Mouse (Mus musculus): ENCODE results near the gene Frmd3. TPM values are rescaled to one million over a fixed set of nuclear protein-coding genes. Genes with fewer than 3 reads are reported as not detected.

Frmd3 gene
- total RNA-seq, 2 experiments from 2014 or later, result not detected

Other genes with a start within 250 kb of the Frmd3 start
- gene Rasef, start 222.4 kb upstream of the Frmd3 start, total RNA-seq (2015; ENCODE audit: low replicate concordance), result not detected in 2 replicates
- gene Rasef, start 222.4 kb upstream of the Frmd3 start, total RNA-seq (2017; ENCODE audit: low replicate concordance), result not detected in 2 replicates
- gene Gm11758, start 137.2 kb upstream of the Frmd3 start, total RNA-seq (2015; ENCODE audit: low replicate concordance), result not detected in 2 replicates
- not detected in 2 replicates for gene Gm11758, start 137.2 kb upstream of the Frmd3 start, total RNA-seq (2017; ENCODE audit: low replicate concordance)
- gene Gm11757, start 122.3 kb upstream of the Frmd3 start, total RNA-seq (2015; ENCODE audit: low replicate concordance), result not detected in 2 replicates
- not detected in 2 replicates for gene Gm11757, start 122.3 kb upstream of the Frmd3 start, total RNA-seq (2017; ENCODE audit: low replicate concordance)
- gene Gm13871, start 107.5 kb upstream of the Frmd3 start, total RNA-seq (2015; ENCODE audit: low replicate concordance), result not detected in 2 replicates
- gene Gm13871, start 107.5 kb upstream of the Frmd3 start, total RNA-seq (2017; ENCODE audit: low replicate concordance), result not detected in 2 replicates
- gene Gm11756, start 92.7 kb upstream of the Frmd3 start, total RNA-seq (2015; ENCODE audit: low replicate concordance), result not detected in 2 replicates
- not detected in 2 replicates for gene Gm11756, start 92.7 kb upstream of the Frmd3 start, total RNA-seq (2017; ENCODE audit: low replicate concordance)
- gene 2310002L09Rik, start 62.6 kb upstream of the Frmd3 start, total RNA-seq (2015; ENCODE audit: low replicate concordance), result not detected in 2 replicates
- not detected in 2 replicates for gene 2310002L09Rik, start 62.6 kb upstream of the Frmd3 start, total RNA-seq (2017; ENCODE audit: low replicate concordance)
- 12.3 and 18.9 TPM in 2 replicates for gene Kdm4c, start 229.1 kb downstream of the Frmd3 start, total RNA-seq (2015; ENCODE audit: low replicate concordance)
- 18.5 and 20.1 TPM in 2 replicates for gene Kdm4c, start 229.1 kb downstream of the Frmd3 start, total RNA-seq (2017; ENCODE audit: low replicate concordance)

Measured in erythroid progenitor cell, adult 5-6 weeks (primary cell).